Mouse (Mus musculus) heart, postnatal 0 days (tissue): ENCODE measurements around the gene Csrnp2. TPM values are rescaled to one million over a fixed set of nuclear protein-coding genes. Genes with fewer than 3 reads are reported as not detected.

ENCODE experiments used
- ATAC-seq: fragments of 200-750 bp; cut with Nextera tagmentation; 2 replicates; pipeline ENCODE4 v1.8.0; 2017; ENCODE audit warnings: low read depth, moderate number of reproducible peaks, moderate library complexity; ENCODE audit not compliant: insufficient read depth
- DNase-seq: peaks from one replicate; pipeline ENCODE4 v3.0.0-alpha.2; 2016; ENCODE audit warnings: low spot score
- H3K27ac ChIP-seq: fragments of 300-500 bp; sonication (generic); 2 replicates; pipeline ENCODE4 v1.5.1; 2014; ENCODE audit warnings: low read depth, mild to moderate bottlenecking
- H3K27me3 ChIP-seq: fragments of 300-500 bp; sonication (generic); 2 replicates; pipeline ENCODE4 v1.6.1; 2014; ENCODE audit warnings: low read length, mixed read lengths; ENCODE audit not compliant: control insufficient read depth, insufficient read depth
- H3K36me3 ChIP-seq: fragments of 300-500 bp; sonication (generic); replicated peaks from 2 replicates; pipeline ENCODE4 v1.6.1; 2014; ENCODE audit warnings: low read length, mixed read lengths; ENCODE audit not compliant: control insufficient read depth, insufficient read depth
- H3K4me1 ChIP-seq: fragments of 300-500 bp; sonication (generic); 2 replicates; pipeline ENCODE4 v1.6.1; 2014; ENCODE audit warnings: antibody characterized with exemption; ENCODE audit not compliant: control insufficient read depth, insufficient read depth
- H3K4me2 ChIP-seq: fragments of 300-500 bp; sonication (generic); 2 replicates; pipeline ENCODE4 v1.6.1; 2014; ENCODE audit warnings: low read depth, mild to moderate bottlenecking, low read length, moderate library complexity
- H3K4me3 ChIP-seq: fragments of 300-500 bp; sonication (generic); 2 replicates; pipeline ENCODE4 v1.5.1; 2014; ENCODE audit warnings: low read depth, low read length
- H3K9ac ChIP-seq: fragments of 300-500 bp; sonication (generic); replicated peaks from 2 replicates; pipeline ENCODE4 v1.6.1; 2014; ENCODE audit warnings: low read depth, low read length, mixed read lengths
- H3K9me3 ChIP-seq: fragments of 300-500 bp; sonication (generic); replicated peaks from 2 replicates; pipeline ENCODE4 v1.6.1; 2016; ENCODE audit warnings: low read length; ENCODE audit not compliant: control insufficient read depth
- CTCF ChIP-seq: IDR thresholded peaks from 2 replicates; pipeline ENCODE4 v1.5.1; 2016; ENCODE audit warnings: antibody characterized with exemption, control low read depth, low read depth
- EP300 ChIP-seq: IDR thresholded peaks from 2 replicates; pipeline ENCODE4 v1.6.1; 2016; ENCODE audit warnings: antibody characterized with exemption, low read depth
- WGBS: fragments of 180-500 bp; shearing (Covaris S2); extraction: QIAGEN DNeasy Blood & Tissue Kit; methylation state at CpG from one replicate; pipeline ENCODE4 v1.1.7; 2014; 5-methylcytosine and 5-hydroxymethylcytosine counted together
- polyA plus RNA-seq: library from polyadenylated mRNA; unstranded; fragments of >200 nt; fragmentation: Nextera tagmentation; extraction: Ambion mirVana; gene quantifications from 2 replicates; pipeline ENCODE4 v1.2.1, GENCODE M21; 2015
- total RNA-seq: library from RNA; depleted of rRNA; stranded (reverse); fragments of >200 nt; gene quantifications from 2 replicates; pipeline ENCODE4 v1.2.3, GENCODE M21; 2014; ENCODE audit warnings: low replicate concordance

The Csrnp2 gene
- total and polyA plus RNA-seq, 2 experiments from 2014 or later, result 5.0 to 6.0 TPM

DNA sequence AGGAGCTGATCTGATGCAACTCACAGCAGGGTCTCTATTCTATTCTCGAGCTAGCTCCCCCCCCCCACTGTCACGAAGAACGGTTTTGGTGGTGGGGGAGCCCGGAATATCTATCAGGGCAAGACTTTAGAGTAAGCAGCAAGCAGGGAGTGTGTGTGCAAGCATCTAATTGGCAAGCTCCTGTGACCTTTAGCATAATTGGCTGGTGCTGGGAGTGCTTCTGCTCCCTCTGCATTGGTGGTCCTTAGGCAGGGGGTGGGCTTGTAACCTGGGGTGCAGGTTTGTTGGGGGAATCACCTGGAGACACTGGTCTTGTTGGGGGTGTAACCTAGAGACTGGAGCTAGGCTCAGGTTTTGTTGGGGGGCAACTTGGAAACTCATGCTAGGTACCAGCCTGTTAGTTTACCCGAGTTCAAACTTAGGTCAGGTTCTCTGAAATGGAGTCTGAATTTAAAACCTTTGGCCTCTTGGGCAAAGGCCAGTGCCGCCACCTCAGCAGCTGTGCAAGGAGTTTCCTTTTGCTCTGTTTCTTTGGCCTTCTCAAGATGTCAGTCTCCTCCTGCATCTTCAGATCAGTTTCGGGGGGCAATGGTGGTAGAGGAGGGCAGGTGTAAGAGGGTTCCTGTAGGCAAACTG is 38.8 kb downstream of the Csrnp2 start:
- no peaks in the 10 kb centered on the region for H3K4me1 ChIP-seq
- H3K27me3 ChIP-seq, result no peaks in the 10 kb centered on the region
- no peak overlapping the region for H3K27ac ChIP-seq
- no peak overlapping the region for H3K4me2 ChIP-seq
- DNase-seq, result no peak
- H3K9me3 ChIP-seq, result no peaks in the 10 kb centered on the region
- no peak for ATAC-seq
- H3K9ac ChIP-seq, result no peak overlapping the region
- TF ChIP-seq CTCF (no peak), EP300 (no peak)
- no peak overlapping the region for H3K4me3 ChIP-seq
- WGBS, result 70% methylated on average over 7 of the region's 7 CpGs
- no peaks in the 10 kb centered on the region for H3K36me3 ChIP-seq

DNA sequence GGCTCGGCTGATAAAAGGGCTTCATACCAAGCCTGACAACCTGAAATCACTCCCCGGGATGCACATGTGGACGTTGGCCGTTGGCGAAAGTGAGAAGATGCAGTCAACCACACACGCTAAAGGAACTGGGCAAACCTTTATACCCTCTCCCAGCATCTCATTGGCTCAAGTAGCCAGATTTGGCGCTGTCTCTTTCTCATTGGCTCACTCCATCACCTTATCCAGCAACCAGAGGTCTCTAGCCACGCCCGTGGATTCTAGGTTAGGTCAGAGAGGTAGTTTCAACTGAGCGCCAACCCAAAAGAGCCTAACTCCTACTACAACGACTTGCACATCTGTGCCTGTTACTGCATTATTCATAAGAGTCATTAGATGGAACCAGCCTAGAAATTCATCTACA is 42.8 kb downstream of the Csrnp2 start:
- Histone ChIP-seq H3K27ac (no peak overlapping the region), H3K4me1 (no peaks in the 10 kb centered on the region), H3K9me3 (no peaks in the 10 kb centered on the region)

DNA sequence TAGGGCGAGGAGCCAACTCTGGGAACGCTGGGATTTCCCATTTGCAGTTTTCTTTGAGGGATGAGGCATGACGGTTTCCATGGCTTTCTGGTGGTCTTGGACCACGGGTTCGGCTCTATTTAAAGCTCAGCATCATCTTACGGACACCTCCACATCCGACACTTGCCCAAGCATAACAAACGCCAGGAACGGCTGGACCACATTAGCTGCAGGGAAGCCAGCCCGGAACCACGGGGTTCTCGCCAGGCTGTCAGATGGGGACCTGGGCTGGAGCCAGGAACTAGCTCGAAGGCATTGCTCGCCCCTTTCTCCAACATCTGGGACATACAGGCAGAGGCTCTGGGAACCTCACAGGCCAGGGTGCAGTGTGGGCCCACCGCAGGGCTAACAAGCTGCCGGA is 44.0 kb downstream of the Csrnp2 start:
- Histone ChIP-seq H3K4me1 (no peaks in the 10 kb centered on the region), H3K27ac (no peak overlapping the region), H3K9me3 (no peaks in the 10 kb centered on the region), H3K4me3 (no peak overlapping the region), H3K27me3 (no peaks in the 10 kb centered on the region), H3K9ac (no peak overlapping the region), H3K36me3 (no peaks in the 10 kb centered on the region), H3K4me2 (no peak overlapping the region)
- 47% methylated on average over 16 of the region's 16 CpGs for WGBS
- DNase-seq (no peak), ATAC-seq (no peak)
- TF ChIP-seq CTCF, result no peak
- TF ChIP-seq EP300, result no peak

More for the DNA sequence above, 42.8 kb downstream of the Csrnp2 start:
- ATAC-seq (no peak), DNase-seq (no peak)
- H3K4me3 ChIP-seq, result no peak overlapping the region
- TF ChIP-seq EP300 (no peak), CTCF (no peak)
- no peak overlapping the region for H3K9ac ChIP-seq
- H3K27me3 ChIP-seq, result no peaks in the 10 kb centered on the region
- H3K4me2 ChIP-seq, result no peak overlapping the region
- no peaks in the 10 kb centered on the region for H3K36me3 ChIP-seq
- 64% methylated on average over 11 of the region's 11 CpGs for whole genome bisulfite sequencing

DNA sequence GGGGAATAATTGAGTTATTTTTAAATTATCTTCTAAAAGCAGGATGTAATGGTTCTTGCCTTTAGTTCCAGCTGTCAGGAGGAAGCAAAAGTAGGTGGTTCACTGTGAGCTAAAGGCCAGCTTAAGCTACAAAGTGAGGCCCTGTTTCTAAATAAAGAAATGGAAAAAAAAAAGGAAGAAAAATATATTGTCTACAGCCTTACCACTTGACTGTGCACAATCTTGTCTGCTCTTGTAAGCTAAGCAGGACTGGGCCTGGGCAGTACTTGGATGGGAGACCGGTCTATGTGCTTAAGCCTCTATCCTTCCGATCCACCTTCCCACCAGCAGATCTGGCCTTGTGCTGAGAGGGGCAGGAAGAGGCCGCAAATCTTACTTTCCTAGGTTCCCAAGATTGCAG is 45.8 kb downstream of the Csrnp2 start:
- Histone ChIP-seq H3K4me1 (no peaks in the 10 kb centered on the region), H3K4me2 (no peak overlapping the region), H3K36me3 (no peaks in the 10 kb centered on the region), H3K9me3 (no peaks in the 10 kb centered on the region), H3K9ac (no peak overlapping the region), H3K27ac (no peak overlapping the region), H3K4me3 (no peak overlapping the region), H3K27me3 (no peaks in the 10 kb centered on the region)
- 70% methylated on average over 3 of the region's 3 CpGs for WGBS
- DNase-seq (no peak), ATAC-seq (no peak)
- no peak for TF ChIP-seq EP300
- no peak for TF ChIP-seq CTCF

DNA sequence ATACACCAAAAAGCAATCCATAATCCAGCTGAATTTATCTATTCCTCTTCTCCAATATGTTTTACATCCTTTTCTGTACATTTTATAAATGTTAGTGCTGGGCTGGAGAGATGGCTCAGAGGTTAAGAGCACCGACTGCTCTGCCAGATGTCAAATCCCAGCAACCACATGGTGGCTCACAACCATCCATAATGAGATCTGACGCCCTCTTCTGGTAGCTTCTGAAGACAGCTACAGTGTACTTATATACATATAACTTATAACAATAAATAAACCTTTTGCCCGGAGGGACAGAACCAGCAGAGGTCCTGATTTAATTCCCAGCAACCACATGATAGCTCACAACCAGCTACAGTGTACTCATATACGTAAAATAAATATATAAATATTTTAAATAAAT is 46.7 kb downstream of the Csrnp2 start:
- Histone ChIP-seq H3K9ac (no peak overlapping the region), H3K4me1 (no peaks in the 10 kb centered on the region), H3K27ac (no peak overlapping the region), H3K27me3 (no peaks in the 10 kb centered on the region), H3K4me2 (no peak overlapping the region), H3K9me3 (no peaks in the 10 kb centered on the region), H3K4me3 (no peak overlapping the region), H3K36me3 (no peaks in the 10 kb centered on the region)
- TF ChIP-seq EP300 (no peak), CTCF (no peak)
- DNase-seq (no peak), ATAC-seq (no peak)
- WGBS, result 76% methylated on average over 4 of the region's 4 CpGs

DNA sequence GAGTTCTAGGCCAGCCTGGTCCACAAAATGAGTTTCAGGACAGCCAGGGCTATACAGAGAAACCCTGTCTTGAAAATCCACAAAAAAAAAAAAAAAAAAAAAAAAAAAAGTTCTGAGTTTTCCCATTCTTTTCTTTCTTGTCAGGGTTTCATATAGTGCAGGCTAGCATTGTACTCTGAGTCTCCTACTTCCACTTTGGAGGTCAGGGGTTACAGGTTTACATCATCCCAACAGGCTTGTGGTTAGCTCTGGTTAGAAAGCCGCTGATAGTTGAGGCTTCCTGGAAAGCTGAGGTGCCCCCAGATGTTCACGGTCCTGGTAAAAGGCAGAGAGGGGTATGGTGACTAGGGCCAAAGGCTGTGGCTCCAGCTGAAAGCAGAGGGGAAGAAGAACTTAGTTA is 48.4 kb downstream of the Csrnp2 start:
- Histone ChIP-seq H3K4me2 (no peak overlapping the region), H3K4me3 (no peak overlapping the region), H3K36me3 (no peaks in the 10 kb centered on the region), H3K9ac (no peak overlapping the region), H3K9me3 (no peaks in the 10 kb centered on the region), H3K4me1 (peaks cover 4% of the 10 kb centered on the region; the same call in 1 of the 2 replicates), H3K27ac (no peak overlapping the region), H3K27me3 (no peaks in the 10 kb centered on the region)
- no peak for ATAC-seq
- no peak for TF ChIP-seq EP300
- TF ChIP-seq CTCF, result no peak
- WGBS, result 69% methylated on average over 2 of the region's 2 CpGs
- DNase-seq, result no peak
